Mouse (Mus musculus): ENCODE data around the gene Epb41l5.

Epb41l5 gene

DNA sequence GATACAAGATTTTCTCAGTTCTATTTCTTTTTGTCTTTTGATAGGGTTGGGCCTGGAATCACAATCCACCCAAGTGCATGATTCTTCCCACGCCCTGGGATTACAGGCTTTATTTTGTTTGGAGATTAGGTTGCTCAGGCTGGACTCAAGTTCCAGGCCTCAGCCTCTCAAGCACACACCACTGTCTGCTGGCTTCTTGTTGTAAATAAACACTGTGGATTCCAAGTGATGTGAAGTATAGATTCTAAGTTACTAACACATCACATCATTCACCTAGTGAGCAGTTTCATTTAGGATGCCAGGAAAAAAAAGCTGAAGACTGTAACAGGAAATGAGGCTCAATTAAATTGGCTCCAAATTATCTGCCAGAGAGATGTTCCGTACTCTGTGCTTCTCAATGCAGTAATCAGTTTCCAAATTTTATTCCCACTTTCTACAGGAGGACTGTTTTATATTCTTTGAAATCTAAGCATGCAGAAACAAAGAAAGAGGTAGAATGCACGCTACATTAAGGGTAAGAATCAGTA, 51.8 kb downstream of the Epb41l5 start:
- no peak for DNase-seq (ENCODE audit: low spot score)

DNA sequence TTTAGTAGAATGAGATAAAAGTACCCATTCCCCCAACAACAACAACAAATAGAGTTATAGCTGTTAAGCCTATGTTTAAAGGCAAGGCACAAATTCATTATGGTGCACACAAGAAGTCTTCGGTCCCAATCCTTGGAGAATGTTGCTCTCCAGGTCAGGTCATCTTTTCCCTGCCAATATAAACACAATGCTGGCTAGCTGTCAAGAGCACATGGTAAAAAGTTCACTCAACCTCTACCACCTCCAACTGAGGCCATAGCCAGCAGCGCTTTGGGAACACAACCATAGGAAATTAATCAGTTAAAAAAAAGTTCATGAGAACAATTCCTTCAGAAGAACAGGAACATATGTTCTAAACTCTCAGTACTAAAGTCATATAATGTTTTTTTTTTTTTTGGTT, 58.8 kb downstream of the Epb41l5 start:
- no peak for DNase-seq (ENCODE audit: low spot score)

DNA sequence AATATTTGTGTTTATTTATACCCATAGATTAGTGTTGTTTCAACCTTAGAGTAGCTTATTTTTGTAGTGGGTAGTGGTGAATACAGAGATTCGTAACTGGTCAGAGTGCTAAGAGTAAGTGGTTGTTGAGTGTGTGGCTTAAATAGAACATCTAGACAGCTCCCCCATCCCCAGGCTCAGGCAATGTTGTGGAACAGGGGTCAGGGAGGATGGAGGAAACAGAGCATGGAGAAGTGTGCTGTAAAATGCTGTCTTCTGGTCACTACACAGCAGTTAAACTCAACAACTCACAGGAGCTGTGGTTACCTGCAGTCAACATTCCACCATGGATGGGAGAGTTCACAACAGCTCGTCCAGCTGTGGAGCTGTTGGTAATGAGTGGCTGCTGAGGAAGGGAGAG, 63.8 kb downstream of the Epb41l5 start:
- no peak for DNase-seq (ENCODE audit: low spot score)

DNA sequence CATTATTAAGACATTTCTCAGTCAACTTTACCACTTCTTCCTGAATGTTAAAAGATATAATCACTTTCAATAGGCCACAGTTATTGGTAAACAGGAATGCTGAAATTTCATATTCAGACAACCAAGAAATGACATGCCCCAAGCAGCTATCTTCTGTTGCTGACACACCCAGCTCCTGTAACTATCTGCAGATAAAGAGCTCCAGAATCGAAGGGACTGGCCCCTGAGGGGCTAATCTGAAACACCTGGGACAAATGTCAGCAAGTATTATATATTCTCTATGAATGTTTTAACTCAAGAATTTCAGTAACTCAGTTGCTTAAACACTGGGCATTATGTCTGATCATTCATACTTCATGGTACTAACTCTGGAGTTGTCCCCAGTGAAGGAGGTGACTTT, 78.7 kb downstream of the Epb41l5 start:
- DNase-seq (ENCODE audit: low spot score), result no peak

DNA sequence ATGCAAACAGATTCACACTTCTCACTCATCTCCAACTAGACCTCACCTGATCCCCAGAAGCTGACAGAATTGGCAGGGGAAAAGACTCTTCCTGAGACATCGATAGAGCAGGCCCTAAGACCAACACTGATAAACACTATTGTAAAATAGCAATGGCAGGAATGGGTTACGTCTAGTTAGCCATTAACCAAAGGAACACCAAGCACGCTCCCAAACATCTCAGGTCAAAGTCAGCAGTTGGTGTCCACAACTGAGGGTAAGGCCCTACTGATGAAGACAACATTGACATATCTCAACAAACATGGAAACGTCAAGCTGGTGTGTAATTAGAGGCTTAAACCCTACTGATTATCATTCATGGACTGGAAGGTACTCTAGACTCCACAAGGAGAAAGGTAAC, 83.3 kb downstream of the Epb41l5 start:
- no peak for DNase-seq (ENCODE audit: low spot score)

DNA sequence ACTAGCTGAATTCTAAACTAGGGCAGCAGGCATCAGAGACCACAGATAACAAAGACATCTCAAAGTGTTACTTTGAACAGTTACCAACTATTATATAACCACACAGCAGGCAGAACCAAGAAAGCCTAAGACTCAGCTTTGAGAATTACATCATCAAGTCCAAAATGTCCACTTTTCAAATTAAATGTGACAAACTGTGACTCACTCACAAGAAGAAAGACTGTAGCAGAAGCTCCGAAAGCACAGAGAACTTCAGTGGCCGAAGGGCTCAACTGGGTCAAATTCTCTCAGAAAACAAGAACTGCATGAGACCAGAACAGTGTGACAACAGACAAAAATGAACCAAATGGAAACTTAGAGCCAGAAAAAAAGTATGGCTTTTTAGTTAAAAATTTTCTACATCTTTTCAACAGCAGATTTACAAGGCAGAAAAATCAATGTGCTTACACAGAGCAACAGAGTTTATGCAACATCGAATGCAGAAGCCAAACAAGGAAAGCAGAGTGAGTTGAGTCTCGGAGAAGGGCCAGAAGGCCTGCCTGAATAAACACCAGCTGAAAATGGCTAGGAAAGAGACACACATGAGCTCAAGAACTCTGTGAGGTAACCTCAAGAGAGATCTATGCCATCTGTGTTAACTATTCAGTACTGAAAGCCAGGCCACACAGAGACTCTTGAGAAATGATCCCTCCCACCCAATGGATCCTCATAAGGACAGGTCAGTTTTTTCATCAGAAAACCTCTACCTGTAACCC, 91.0 kb downstream of the Epb41l5 start:
- no peak for DNase-seq (ENCODE audit: low spot score)

DNA sequence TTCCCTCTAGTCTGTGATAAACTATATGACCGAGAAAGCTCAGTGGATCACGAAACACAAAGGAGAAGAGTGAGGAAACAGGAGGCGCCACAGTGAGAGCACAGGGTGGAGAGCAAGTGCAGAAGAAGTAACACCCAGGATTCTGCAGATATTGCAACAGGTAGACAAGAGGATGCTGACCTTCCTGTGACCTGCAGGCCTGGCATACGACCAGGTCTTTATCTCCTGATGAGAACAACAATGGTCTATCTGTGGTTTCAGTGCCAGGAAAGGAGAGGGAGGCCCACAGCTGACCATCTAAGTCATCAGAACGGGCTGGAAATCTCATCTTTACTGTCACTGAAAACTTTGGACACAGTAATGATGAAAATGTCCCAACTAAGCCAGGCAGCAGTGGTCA, 93.1 kb downstream of the Epb41l5 start:
- DNase-seq (ENCODE audit: low spot score), result no peak

DNA sequence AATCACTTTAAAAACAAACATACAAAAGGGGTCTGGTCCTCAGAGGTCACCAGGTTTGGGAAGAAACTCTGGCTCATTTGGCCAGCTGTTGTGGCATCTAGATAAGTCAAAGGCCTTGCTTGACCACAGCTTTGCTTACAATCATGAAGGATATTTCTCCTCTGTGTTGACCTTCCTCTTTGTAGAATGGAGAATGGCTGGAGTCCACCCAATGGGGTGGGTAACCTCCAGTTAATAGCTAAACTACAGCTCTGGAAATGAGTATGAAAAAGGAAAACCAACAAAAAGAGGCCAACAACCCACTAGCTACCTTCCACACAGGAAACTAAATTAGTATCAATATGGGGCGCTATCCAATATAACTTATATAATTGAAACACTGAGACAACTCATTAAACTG, 97.1 kb downstream of the Epb41l5 start:
- DNase-seq (ENCODE audit: low spot score), result no peak

DNA sequence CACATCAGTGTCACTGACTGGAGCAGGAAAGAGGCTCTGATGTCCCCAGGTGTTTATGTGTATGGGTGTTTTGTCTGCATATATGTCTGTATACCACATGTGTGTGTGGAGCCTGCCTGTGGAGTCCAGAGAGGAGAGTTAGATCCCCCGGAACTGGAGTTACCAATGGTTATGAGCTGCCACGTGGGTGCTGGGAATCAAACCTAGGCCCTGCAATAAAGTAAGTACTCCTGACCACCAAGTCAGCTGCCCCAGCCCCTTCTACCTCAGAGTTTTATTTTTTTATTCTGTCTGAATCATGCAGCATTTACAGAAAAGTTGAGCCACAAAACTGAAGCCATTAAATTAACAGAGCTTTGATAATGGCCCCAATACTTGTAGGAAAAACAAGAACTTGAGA, 98.7 kb downstream of the Epb41l5 start:
- no peak for DNase-seq (ENCODE audit: low spot score)

DNA sequence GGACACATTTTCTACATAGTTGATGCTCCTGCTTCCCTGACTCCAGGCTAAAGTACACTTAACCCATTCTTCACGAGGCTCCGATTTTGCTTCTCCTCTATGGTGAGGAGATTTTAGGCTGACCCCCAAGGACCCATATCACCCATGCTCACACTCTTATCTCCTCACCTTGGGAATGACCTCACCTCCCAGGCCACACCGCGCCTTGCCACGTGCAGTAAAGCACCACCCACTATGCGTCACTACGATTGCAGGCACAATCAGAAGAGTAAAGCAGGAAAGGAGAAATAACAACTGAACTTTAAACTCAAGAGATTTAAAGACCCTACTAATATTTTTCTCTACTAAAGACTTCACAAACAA, 99.5 kb downstream of the Epb41l5 start:
- DNase-seq (ENCODE audit: low spot score), result no peak

DNA sequence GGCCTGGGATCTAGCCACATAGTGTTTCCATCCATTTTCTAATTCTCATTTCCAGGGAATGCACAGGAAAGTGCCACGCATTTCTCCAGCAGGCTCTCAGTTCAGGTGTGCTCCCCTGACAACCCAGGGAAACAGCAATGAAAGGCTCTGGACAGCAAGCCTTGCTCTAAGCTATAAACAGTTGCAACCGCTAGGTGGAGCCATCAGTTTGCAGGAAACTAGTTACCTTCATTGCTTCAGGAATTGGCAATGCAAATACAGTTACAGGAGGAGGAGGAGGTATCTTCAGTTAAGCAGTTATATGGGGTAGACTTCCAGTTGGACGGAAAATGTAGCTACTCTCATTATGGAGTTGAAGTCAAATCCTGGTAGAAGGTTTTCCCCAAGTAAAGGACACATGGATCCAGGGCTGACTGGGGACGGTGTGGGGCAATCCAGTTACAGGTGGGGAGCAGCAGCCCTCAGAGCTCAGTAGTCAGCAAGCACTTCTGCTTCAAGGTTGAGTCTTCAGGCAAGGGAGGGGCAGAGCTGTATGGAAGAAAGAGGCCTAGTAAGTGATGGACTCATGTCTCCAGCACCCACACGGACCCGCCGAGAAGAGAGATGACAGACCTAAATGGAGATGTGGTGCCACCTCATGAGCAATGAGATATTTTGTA, 100.0 kb downstream of the Epb41l5 start:
- peak; percentile 67 for DNase-seq (ENCODE audit: low spot score)

DNA sequence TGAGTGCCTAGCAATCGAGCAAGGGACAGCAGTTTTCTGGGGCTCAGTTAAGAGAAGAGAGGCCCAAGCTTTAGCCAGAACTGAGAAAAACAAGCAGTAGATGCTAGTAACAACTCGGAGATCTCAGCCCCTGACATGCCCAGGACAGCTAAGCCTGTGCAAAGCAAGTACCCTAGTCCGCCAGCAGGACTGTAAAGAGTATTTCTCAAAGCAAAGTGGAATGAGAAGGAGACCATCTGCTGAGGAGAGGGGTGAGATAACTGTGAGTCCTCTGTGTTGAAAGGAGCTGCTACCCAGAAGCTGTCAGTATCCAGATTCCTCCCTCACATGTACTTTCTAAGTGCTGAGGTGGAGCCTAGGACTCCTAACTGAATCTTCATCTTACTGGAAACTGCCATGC, 102.3 kb downstream of the Epb41l5 start:
- no peak for DNase-seq (ENCODE audit: low spot score)

DNA sequence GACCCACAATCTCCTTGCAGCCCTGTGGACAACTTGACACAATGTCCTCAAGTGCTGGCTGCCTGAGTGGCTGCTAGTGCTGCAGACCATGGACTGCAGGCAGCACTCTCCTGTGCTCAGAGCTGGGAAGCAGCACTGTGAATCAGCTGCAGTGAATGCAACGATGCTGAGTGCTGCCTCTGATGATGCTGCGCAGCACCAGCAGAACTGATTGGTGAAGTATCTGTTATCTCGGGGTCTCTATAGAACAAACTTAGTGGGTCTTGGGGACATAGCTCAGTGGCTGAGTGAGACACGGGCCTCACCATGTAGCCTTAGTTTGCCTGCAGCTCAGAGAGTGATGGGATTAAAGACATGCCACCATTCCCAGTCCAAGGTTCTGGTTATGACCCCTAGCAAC, 103.1 kb downstream of the Epb41l5 start:
- no peak for DNase-seq (ENCODE audit: low spot score)

DNA sequence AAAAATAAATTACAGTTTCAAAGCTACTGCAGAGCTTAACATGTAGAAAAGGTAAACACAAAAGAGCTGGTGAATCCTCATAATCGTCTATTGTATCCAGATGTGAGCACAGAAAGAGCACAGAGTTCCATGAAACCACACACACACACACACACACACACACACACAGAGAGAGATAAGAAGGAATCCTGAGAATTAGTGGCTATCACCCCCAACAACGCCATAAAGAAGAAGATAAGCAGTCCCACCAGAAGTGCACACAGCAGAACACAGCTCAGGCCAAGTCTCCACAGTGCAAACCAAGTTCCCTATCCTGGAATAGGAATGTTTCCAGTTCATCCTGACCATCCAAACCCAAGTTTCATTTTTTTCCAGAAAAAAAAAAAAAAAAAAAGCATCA, 103.6 kb downstream of the Epb41l5 start:
- no peak for DNase-seq (ENCODE audit: low spot score)

DNA sequence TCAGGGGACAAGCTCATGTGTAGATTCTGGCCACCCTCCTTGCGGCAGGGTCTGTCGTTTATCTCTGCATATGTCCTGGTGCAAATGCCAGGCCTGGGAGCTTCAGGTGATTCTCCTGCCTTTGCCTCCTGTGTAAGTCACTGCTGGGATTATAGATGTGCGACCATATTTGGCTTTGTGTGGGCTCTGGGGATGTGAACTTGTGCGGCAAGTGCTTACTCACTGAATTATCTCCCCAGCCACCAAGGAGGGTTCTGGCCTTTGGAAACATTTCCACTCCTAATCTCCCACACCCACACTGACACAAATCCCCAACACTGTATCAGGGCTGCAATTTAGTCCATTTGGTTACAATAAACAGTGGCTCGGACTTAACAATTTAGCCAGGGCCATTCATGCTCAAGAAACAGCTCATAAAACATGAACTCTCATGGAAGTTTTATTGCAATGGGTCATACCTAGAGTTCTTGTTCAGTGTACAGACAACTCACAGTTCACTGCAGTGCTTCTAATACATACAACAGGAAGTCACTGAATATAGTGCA, 104.1 kb downstream of the Epb41l5 start:
- DNase-seq (ENCODE audit: low spot score), result no peak

DNA sequence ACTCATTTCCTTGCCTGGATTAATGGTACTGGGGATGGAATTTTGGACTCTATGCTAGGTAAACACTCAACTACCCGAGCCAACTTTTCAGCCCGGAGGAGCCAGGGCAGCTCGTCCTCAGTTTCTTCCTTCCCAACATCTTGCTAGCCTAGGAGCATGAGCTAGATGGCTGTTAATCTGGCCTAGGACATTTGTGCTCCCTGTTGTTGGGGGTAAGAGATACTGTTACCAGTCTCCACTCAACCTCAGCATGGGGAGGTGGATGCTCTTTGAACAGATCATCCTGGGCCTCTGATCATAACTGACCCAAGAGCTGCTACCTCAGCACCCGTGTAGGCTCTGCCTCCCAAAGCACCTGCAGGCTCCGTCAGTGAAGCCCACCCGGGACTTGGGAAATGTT, 105.5 kb downstream of the Epb41l5 start:
- DNase-seq (ENCODE audit: low spot score), result no peak

DNA sequence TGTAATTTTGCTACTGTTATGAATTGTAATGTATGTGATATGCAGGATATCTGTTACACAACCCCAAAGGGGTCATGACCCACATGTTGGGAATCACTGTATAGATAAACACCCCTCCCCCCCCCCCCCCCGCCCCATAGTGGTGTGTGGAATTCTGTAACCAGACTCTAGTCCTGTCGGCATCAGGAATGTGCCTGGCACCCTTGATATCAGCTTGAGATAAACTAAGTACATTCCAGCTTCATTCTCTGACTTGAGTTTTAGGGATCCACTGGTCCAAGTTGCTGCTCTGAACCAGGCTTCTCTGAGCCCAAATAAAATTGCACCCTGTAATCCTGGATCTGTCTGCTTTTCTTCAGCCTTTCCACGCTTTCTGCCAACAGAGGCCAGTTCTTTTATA, 107.2 kb downstream of the Epb41l5 start:
- no peak for DNase-seq (ENCODE audit: low spot score)

DNA sequence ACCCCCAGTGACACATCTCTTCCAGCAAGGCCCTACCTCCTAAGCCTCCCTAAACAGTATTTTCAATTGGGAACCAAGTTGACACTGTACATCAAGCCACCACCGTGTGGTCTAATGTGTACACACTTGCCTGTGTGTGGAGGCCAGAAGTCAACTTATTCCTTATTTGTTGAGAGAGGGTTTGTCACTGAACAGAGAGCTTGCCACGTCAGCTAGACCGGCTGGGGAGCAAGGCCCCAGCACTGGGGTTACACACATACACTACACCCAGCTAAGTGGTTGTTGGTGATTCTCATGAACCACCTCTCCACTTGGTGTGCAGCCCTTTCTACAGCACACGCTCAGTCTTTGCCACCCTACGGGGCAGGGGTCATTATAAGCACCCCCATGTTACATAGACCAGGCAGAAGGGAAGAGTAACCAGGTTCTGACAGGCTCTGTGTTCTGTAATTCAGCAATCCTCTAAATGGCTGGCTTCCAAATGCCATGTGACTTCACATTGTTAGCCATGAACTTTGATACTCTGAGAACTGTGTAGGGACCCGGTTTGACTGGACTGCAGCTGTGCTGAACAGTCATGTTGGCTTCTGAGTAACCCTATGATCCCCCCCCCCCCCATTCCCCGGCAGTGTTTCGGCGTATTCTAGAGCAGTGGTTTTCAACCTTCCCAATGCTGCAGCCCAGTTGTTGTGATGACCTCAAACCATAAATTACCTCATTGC, 107.8 kb downstream of the Epb41l5 start:
- no peak for DNase-seq (ENCODE audit: low spot score)

DNA sequence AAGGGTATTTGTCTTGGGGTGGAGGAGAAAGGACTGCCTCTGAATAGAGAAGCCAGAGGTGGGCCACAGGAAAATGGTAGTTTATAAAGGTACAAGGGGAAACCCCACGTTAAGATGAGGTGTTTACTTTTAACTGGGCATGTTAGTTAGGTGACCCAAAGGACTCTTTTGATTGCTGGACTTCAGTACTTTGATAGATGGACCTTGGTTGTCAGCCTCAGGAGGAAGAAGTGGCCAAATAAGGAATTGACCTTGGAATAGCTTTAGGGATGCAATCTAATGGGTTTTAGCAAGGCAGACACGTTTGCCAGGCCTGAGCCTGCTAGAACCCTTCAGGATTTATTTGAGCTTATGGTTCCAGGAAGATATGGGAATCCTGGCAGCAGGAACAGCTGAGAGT, 109.5 kb downstream of the Epb41l5 start:
- no peak for DNase-seq (ENCODE audit: low spot score)

DNA sequence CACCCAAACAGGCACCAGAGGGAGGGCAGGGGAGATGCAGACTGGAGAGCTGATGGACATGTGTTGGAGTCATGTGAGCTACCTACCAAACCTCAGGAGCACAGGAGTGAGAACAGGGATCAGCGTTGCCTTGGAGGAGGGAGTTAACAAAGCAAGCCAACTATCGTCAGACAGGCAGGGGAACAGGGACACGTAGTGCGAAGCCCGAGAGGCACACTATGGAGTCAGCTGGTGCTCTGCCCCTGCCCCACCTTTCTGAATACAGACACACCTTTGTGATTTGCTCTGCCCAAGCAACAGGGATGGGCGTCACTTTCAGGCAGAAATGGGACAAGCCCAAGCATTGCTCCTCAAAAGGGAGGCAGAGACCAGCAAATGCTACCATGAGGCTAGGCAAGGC, 111.1 kb downstream of the Epb41l5 start:
- DNase-seq (ENCODE audit: low spot score), result no peak

DNA sequence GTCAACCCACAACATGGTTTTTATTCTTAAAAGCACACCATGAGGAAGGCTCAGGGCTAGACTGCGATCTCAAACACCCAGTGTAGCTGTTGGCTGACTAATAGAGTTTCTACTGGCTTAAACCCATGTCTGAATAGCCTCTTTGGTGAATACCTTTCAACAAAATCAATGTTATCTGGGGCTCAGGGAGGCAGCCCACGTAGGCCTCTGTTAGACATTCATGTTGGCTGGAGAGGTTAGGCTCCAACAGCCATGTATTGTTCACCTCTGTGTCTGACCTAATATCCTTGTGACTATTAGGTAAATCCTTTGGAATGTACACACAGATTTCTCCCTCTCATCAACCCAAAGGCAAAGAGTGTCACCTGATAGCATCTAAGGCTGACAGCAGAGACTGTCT, 112.7 kb downstream of the Epb41l5 start:
- DNase-seq (ENCODE audit: low spot score), result no peak

DNA sequence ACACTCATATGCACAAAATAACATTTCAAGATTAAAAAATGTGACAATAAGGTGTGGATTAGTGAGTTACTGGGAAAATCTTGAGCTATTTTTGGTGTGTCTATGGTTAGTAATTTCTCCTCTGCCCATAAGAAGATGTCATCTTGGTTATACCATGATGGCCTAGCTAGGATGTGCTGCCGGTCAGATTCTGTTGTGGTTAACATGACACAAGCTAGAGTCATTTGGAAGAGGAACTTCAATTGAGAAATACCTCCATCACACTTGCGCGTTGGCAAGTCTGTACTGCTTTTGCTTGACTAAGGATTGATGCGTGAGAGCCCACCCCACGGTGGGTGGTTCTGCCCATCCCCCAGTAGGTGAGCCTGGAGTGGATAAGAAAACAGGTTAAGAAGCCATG, 114.5 kb downstream of the Epb41l5 start:
- DNase-seq (ENCODE audit: low spot score), result no peak
